Mouse (Mus musculus) embryo, embryonic 11 days (tissue): ENCODE data around the gene D430041D05Rik.
A peak's percentile ranks its signal among the peaks of the same experiment; 100 is the strongest.
"Not testable (repeated sequence)": the region's sequence is repeated elsewhere in the genome, so short reads cannot be mapped to it uniquely, and the experiment has no call there.

Experiments used
- DNase-seq: peaks from one replicate; pipeline ENCODE4 v3.0.0-alpha.2; 2015

D430041D05Rik gene

GRCm38 (mm10) chr2:104104800-104105199 lies 306.0 kb downstream of the D430041D05Rik start:
- DNase-seq = no peak

- DNase-seq = no peak
Measured at GRCm38 (mm10) chr2:104099946-104100345, 310.9 kb downstream of the D430041D05Rik start.

- DNase-seq = no peak
Measured at GRCm38 (mm10) chr2:104099231-104099585, 311.6 kb downstream of the D430041D05Rik start.

- DNase-seq = no peak
Measured at GRCm38 (mm10) chr2:104098529-104099230, 312.1 kb downstream of the D430041D05Rik start.

GRCm38 (mm10) chr2:104097396-104097795 lies 313.4 kb downstream of the D430041D05Rik start:
- DNase-seq = not testable (repeated sequence)

GRCm38 (mm10) chr2:104096796-104097195 lies 314.0 kb downstream of the D430041D05Rik start:
- not testable (repeated sequence) for DNase-seq

- no peak for DNase-seq
Measured at GRCm38 (mm10) chr2:104096256-104096655, 314.6 kb downstream of the D430041D05Rik start.

- peak; percentile 86 for DNase-seq
Measured at GRCm38 (mm10) chr2:104095741-104096213, 315.0 kb downstream of the D430041D05Rik start, which contains the start of gene Cd59a. Gene Cd59a, plus strand, starts transcription at chr2:104095801.

- DNase-seq = no peak
Measured at GRCm38 (mm10) chr2:104093305-104093704, 317.5 kb downstream of the D430041D05Rik start.
